ENCODE assay signal across 1 mouse cellular context in genomic region chr1:52086236-52086635, GRCm38 (mm10).
TF ChIP-seq lines count a peak whose summit lies in the region.

No protein-coding gene starts in this region.

TF ChIP-seq in CH12.LX, 34 proteins besides CTCF, POLR2A, EP300 and RAD21 (continued from another document):
- TF ChIP-seq KAT2A (IDR thresholded peaks at IDR 0.05; ENCODE audit: insufficient replicate concordance, low read length) (no peak), SMC3 (IDR thresholded peaks at IDR 0.05; ENCODE audit: low read depth, low read length) (peak; percentile 70), ZKSCAN1 (IDR thresholded peaks at IDR 0.05; ENCODE audit: borderline replicate concordance, low read depth, low read length) (no peak), ZC3H11A (IDR thresholded peaks at IDR 0.05; ENCODE audit: low read depth, low read length) (peak; percentile 3; the same call in 1 of the 2 replicates), NRF1 (IDR thresholded peaks at IDR 0.05; ENCODE audit: low read depth, low read length) (no peak), MAFK (IDR thresholded peaks at IDR 0.05; ENCODE audit: insufficient replicate concordance, low read length) (no peak), HCFC1 (IDR thresholded peaks at IDR 0.05; ENCODE audit: low read depth, low read length) (no peak), MAX (IDR thresholded peaks at IDR 0.05; ENCODE audit: low read length) (no peak), SIN3A (IDR thresholded peaks at IDR 0.05; ENCODE audit: low read length) (no peak), BHLHE40 (IDR thresholded peaks at IDR 0.05; ENCODE audit: low read depth, low read length) (no peak), ZNF384 (IDR thresholded peaks at IDR 0.05; ENCODE audit: low read depth, low read length) (peak; percentile 68)
